Mouse (Mus musculus) stomach, embryonic 14.5 days (tissue): ENCODE data around the gene Tlr11. TPM values are rescaled to one million over a fixed set of nuclear protein-coding genes. Genes with fewer than 3 reads are reported as not detected.

Experiments
- ATAC-seq: fragments of 200-750 bp; cut with Nextera tagmentation; 2 replicates; pipeline ENCODE4 v1.8.0; 2017; ENCODE audit warnings: low read depth, moderate TSS enrichment; ENCODE audit not compliant: insufficient number of reproducible peaks, insufficient read depth, low FRiP score
- H3K27ac ChIP-seq: fragments of 300-500 bp; sonication (generic); 2 replicates; pipeline ENCODE4 v1.5.1; 2014; ENCODE audit warnings: mild to moderate bottlenecking, low read length, moderate library complexity, mixed read lengths
- H3K27me3 ChIP-seq: fragments of 300-500 bp; sonication (generic); 2 replicates; pipeline ENCODE4 v1.6.1; 2014; ENCODE audit warnings: low read length, control low read depth, mixed read lengths; ENCODE audit not compliant: control insufficient read depth, insufficient read depth
- H3K36me3 ChIP-seq: fragments of 300-500 bp; sonication (generic); 2 replicates; pipeline ENCODE4 v1.6.1; 2014; ENCODE audit warnings: mild to moderate bottlenecking, control low read depth, low read length, moderate library complexity, mixed read lengths; ENCODE audit not compliant: control insufficient read depth, insufficient read depth
- H3K4me1 ChIP-seq: fragments of 300-500 bp; sonication (generic); 2 replicates; pipeline ENCODE4 v1.6.1; 2014; ENCODE audit warnings: low read length, control low read depth, mixed read lengths; ENCODE audit not compliant: control insufficient read depth, insufficient read depth
- H3K4me2 ChIP-seq: fragments of 300-500 bp; sonication (generic); replicated peaks from 2 replicates; pipeline ENCODE4 v1.6.1; 2014; ENCODE audit warnings: low read depth, low read length, control low read depth
- H3K4me3 ChIP-seq: fragments of 300-500 bp; sonication (generic); 2 replicates; pipeline ENCODE4 v1.5.1; 2014; ENCODE audit warnings: low read depth, low read length, control low read depth
- H3K9ac ChIP-seq: fragments of 300-500 bp; sonication (generic); replicated peaks from 2 replicates; pipeline ENCODE4 v1.6.1; 2014; ENCODE audit warnings: low read depth, mild to moderate bottlenecking, control low read depth, low read length, moderate library complexity, mixed read lengths
- H3K9me3 ChIP-seq: fragments of 300-500 bp; sonication (generic); 2 replicates; pipeline ENCODE4 v1.6.1; 2016; ENCODE audit warnings: low read depth, low read length, control low read depth; ENCODE audit not compliant: control insufficient read depth
- WGBS: fragments of 180-500 bp; shearing (Covaris S2); extraction: QIAGEN DNeasy Blood & Tissue Kit; methylation state at CpG from one replicate; pipeline ENCODE4 v1.1.7; 2014; 5-methylcytosine and 5-hydroxymethylcytosine counted together
- polyA plus RNA-seq: library from polyadenylated mRNA; unstranded; fragments of >200 nt; fragmentation: Nextera tagmentation; extraction: Ambion mirVana; gene quantifications from 2 replicates; pipeline ENCODE4 v1.2.1, GENCODE M21; 2014

Gene Tlr11
- not detected in 2 replicates for polyA plus RNA-seq

- Histone ChIP-seq H3K4me1 (no peaks in the 10 kb centered on the region), H3K9ac (no peak within 1 kb of the TSS), H3K4me2 (no peak within 1 kb of the TSS), H3K9me3 (no peaks in the 10 kb centered on the region), H3K27ac (no peak within 1 kb of the TSS), H3K36me3 (no peaks in the 10 kb centered on the region), H3K4me3 (no peak within 1 kb of the TSS), H3K27me3 (no peaks in the 10 kb centered on the region)
- 81% methylated on average over 2 of the region's 2 CpGs for WGBS
- ATAC-seq, result no peak
These were observed at the start of gene Tlr11 for GRCm38 (mm10) chr14:50357593-50357992. Gene Tlr11 (plus strand): TSS chr14:50357914.

GRCm38 (mm10) chr14:50326661-50327060 is 31.1 kb upstream of the Tlr11 start, which contains the start of gene Olfr734:
Gene Olfr734 (minus strand): TSS chr14:50326761.
- ATAC-seq, result no peak
- no peaks in the 10 kb centered on the region for H3K36me3 ChIP-seq
- 63% methylated on average over 1 of the region's 1 CpGs for WGBS
- H3K4me2 ChIP-seq, result no peak within 1 kb of the TSS
- no peaks in the 10 kb centered on the region for H3K4me1 ChIP-seq
- no peak within 1 kb of the TSS for H3K9ac ChIP-seq
- no peaks in the 10 kb centered on the region for H3K9me3 ChIP-seq
- no peaks in the 10 kb centered on the region for H3K27me3 ChIP-seq
- no peak within 1 kb of the TSS for H3K27ac ChIP-seq
- no peak within 1 kb of the TSS for H3K4me3 ChIP-seq

- no peak within 1 kb of the TSS for H3K9ac ChIP-seq
- no peak within 1 kb of the TSS for H3K4me2 ChIP-seq
- no peak within 1 kb of the TSS for H3K27ac ChIP-seq
- no peak within 1 kb of the TSS for H3K4me3 ChIP-seq
- H3K4me1 ChIP-seq, result no peaks in the 10 kb centered on the region
- no peaks in the 10 kb centered on the region for H3K9me3 ChIP-seq
- no peaks in the 10 kb centered on the region for H3K36me3 ChIP-seq
- 80% methylated on average over 2 of the region's 2 CpGs for WGBS
- no peaks in the 10 kb centered on the region for H3K27me3 ChIP-seq
- ATAC-seq, result no peak
These were observed 8.9 kb upstream of the Tlr11 start, which contains the start of gene Olfr735 for GRCm38 (mm10) chr14:50348796-50349195. Gene Olfr735 (minus strand): TSS chr14:50348872.

- Histone ChIP-seq H3K27me3 (no peaks in the 10 kb centered on the region), H3K9me3 (no peaks in the 10 kb centered on the region), H3K4me2 (no peak overlapping the region), H3K9ac (no peak overlapping the region), H3K36me3 (no peaks in the 10 kb centered on the region), H3K27ac (no peak overlapping the region), H3K4me1 (no peaks in the 10 kb centered on the region), H3K4me3 (no peak overlapping the region)
- no peak for ATAC-seq
- 44% methylated on average over 3 of the region's 3 CpGs for WGBS
These were observed 5.3 kb upstream of the Tlr11 start for GRCm38 (mm10) chr14:50352438-50352837.

GRCm38 (mm10) chr14:50356725-50357124 is 989 bp upstream of the Tlr11 start:
- ATAC-seq, result no peak
- H3K27me3 ChIP-seq, result no peaks in the 10 kb centered on the region
- no peak overlapping the region for H3K9ac ChIP-seq
- no peak overlapping the region for H3K4me3 ChIP-seq
- H3K4me1 ChIP-seq, result no peaks in the 10 kb centered on the region
- H3K4me2 ChIP-seq, result no peak overlapping the region
- WGBS, result 65% methylated on average over 2 of the region's 2 CpGs
- no peak overlapping the region for H3K27ac ChIP-seq
- H3K9me3 ChIP-seq, result no peaks in the 10 kb centered on the region
- no peaks in the 10 kb centered on the region for H3K36me3 ChIP-seq

- Histone ChIP-seq H3K27ac (no peak overlapping the region), H3K4me3 (no peak overlapping the region), H3K9me3 (no peaks in the 10 kb centered on the region), H3K36me3 (no peaks in the 10 kb centered on the region), H3K27me3 (no peaks in the 10 kb centered on the region), H3K9ac (no peak overlapping the region), H3K4me1 (no peaks in the 10 kb centered on the region), H3K4me2 (no peak overlapping the region)
- 81% methylated on average over 3 of the region's 3 CpGs for WGBS
- no peak for ATAC-seq
These were observed 2.8 kb downstream of the Tlr11 start for GRCm38 (mm10) chr14:50360480-50360879.

- Histone ChIP-seq H3K27me3 (no peaks in the 10 kb centered on the region), H3K27ac (no peak overlapping the region), H3K4me3 (no peak overlapping the region), H3K4me1 (no peaks in the 10 kb centered on the region), H3K9ac (no peak overlapping the region), H3K36me3 (no peaks in the 10 kb centered on the region), H3K9me3 (no peaks in the 10 kb centered on the region), H3K4me2 (no peak overlapping the region)
- ATAC-seq, result no peak
- 93% methylated on average over 2 of the region's 2 CpGs for WGBS
These were observed 5.8 kb downstream of the Tlr11 start for GRCm38 (mm10) chr14:50363561-50363960.

GRCm38 (mm10) chr14:50380863-50381262 is 23.1 kb downstream of the Tlr11 start, which contains the start of gene Olfr736:
Gene Olfr736 (plus strand): TSS chr14:50381163.
- Histone ChIP-seq H3K4me1 (no peaks in the 10 kb centered on the region), H3K27ac (no peak within 1 kb of the TSS), H3K27me3 (no peaks in the 10 kb centered on the region), H3K9ac (no peak within 1 kb of the TSS), H3K4me2 (no peak within 1 kb of the TSS), H3K4me3 (no peak within 1 kb of the TSS), H3K36me3 (no peaks in the 10 kb centered on the region), H3K9me3 (no peaks in the 10 kb centered on the region)
- no peak for ATAC-seq
- WGBS, result 72% methylated on average over 2 of the region's 2 CpGs

GRCm38 (mm10) chr14:50407268-50407667 is 49.6 kb downstream of the Tlr11 start, which contains the start of gene Olfr738:
Gene Olfr738 (plus strand): TSS chr14:50407568.
- H3K36me3 ChIP-seq, result no peaks in the 10 kb centered on the region
- no peaks in the 10 kb centered on the region for H3K27me3 ChIP-seq
- no peak within 1 kb of the TSS for H3K27ac ChIP-seq
- WGBS, result 62% methylated on average over 1 of the region's 1 CpGs
- H3K9ac ChIP-seq, result no peak within 1 kb of the TSS
- H3K4me1 ChIP-seq, result no peaks in the 10 kb centered on the region
- H3K4me2 ChIP-seq, result no peak within 1 kb of the TSS
- ATAC-seq, result no peak
- H3K9me3 ChIP-seq, result no peaks in the 10 kb centered on the region
- H3K4me3 ChIP-seq, result no peak within 1 kb of the TSS
